Mouse (Mus musculus) forebrain, embryonic 11.5 days (tissue): ENCODE data around the gene Sncg. TPM values are rescaled to one million over a fixed set of nuclear protein-coding genes. Genes with fewer than 3 reads are reported as not detected.
A peak's percentile ranks its signal among the peaks of the same experiment; 100 is the strongest.

Experiments
- ATAC-seq: fragments of 200-750 bp; cut with Nextera tagmentation; replicated peaks from 2 replicates; pipeline ENCODE4 v1.8.0; 2017; ENCODE audit warnings: moderate TSS enrichment; ENCODE audit not compliant: low FRiP score
- DNase-seq: peaks from one replicate; pipeline ENCODE4 v3.0.0-alpha.2; 2017; ENCODE audit warnings: low spot score
- H3K27ac ChIP-seq: fragments of 300-500 bp; sonication (generic); 2 replicates; pipeline ENCODE4 v1.5.1; 2014; ENCODE audit warnings: low read depth, low read length
- H3K27me3 ChIP-seq: fragments of 300-500 bp; sonication (generic); 2 replicates; pipeline ENCODE4 v1.6.1; 2014; ENCODE audit warnings: mild to moderate bottlenecking, low read length, mixed read lengths; ENCODE audit not compliant: control insufficient read depth, insufficient read depth
- H3K36me3 ChIP-seq: fragments of 300-500 bp; sonication (generic); 2 replicates; pipeline ENCODE4 v1.6.1; 2014; ENCODE audit warnings: mild to moderate bottlenecking, low read length, moderate library complexity, mixed read lengths; ENCODE audit not compliant: control insufficient read depth, insufficient read depth
- H3K4me1 ChIP-seq: fragments of 300-500 bp; sonication (generic); replicated peaks from 2 replicates; pipeline ENCODE4 v1.6.1; 2014; ENCODE audit warnings: low read length, mixed read lengths; ENCODE audit not compliant: control insufficient read depth, insufficient read depth
- H3K4me2 ChIP-seq: fragments of 300-500 bp; sonication (generic); 2 replicates; pipeline ENCODE4 v1.6.1; 2014; ENCODE audit warnings: low read depth, mild to moderate bottlenecking, low read length, moderate library complexity, mixed read lengths; ENCODE audit not compliant: severe bottlenecking
- H3K4me3 ChIP-seq: fragments of 300-500 bp; sonication (generic); 2 replicates; pipeline ENCODE4 v1.5.1; 2014; ENCODE audit warnings: low read depth, low read length
- H3K9ac ChIP-seq: fragments of 300-500 bp; sonication (generic); 2 replicates; pipeline ENCODE4 v1.6.1; 2014; ENCODE audit warnings: low read length
- H3K9me3 ChIP-seq: fragments of 300-500 bp; sonication (generic); 2 replicates; pipeline ENCODE4 v1.6.1; 2016; ENCODE audit warnings: low read length, mixed read lengths; ENCODE audit not compliant: control insufficient read depth
- WGBS: fragments of 180-500 bp; shearing (Covaris S2); extraction: QIAGEN DNeasy Blood & Tissue Kit; methylation state at CpG from one replicate; pipeline ENCODE4 v1.1.7; 2014; 5-methylcytosine and 5-hydroxymethylcytosine counted together
- polyA plus RNA-seq: library from polyadenylated mRNA; unstranded; fragments of >200 nt; fragmentation: Nextera tagmentation; extraction: Ambion mirVana; gene quantifications from 2 replicates; pipeline ENCODE4 v1.2.1, GENCODE M21; 2014

Gene Sncg
- polyA plus RNA-seq, 1 experiment from 2014 or later, result 3.7 TPM

- WGBS, result 94% methylated on average over 3 of the region's 3 CpGs
- peak; percentile 32 for DNase-seq
Measured at GRCm38 (mm10) chr14:34400021-34400420, 25.4 kb upstream of the Sncg start.

DNA sequence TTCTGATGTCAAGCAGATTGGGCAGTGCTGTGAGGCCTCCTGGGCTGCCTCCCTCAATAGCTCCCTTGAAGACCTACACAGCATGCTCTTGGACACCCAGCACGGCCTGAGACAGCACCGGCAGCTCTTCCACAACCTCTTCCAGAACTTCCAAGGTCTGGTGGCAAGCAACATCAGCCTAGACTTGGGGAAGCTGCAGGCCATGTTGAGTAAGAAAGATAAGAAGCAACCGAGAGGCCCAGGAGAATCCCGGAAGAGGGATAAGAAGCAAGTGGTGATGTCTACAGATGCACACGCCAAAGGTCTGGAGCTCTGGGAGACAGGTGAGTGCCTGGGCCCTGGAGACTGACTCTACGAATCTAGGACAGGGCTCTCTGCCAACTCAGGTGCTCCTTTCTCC is 24.7 kb upstream of the Sncg start:
- Histone ChIP-seq H3K9me3 (no peaks in the 10 kb centered on the region), H3K36me3 (peaks cover 2% of the 10 kb centered on the region; the same call in 1 of the 2 replicates), H3K27ac (no peak overlapping the region), H3K4me3 (no peak overlapping the region), H3K4me1 (no peaks in the 10 kb centered on the region), H3K27me3 (no peaks in the 10 kb centered on the region), H3K4me2 (no peak overlapping the region), H3K9ac (no peak overlapping the region)
- DNase-seq (peak; percentile 41), ATAC-seq (no peak)
- 96% methylated on average over 6 of the region's 6 CpGs for WGBS

More at GRCm38 (mm10) chr14:34400021-34400420, 25.4 kb upstream of the Sncg start:
- no peak overlapping the region for H3K4me2 ChIP-seq
- ATAC-seq, result no peak
- no peaks in the 10 kb centered on the region for H3K9me3 ChIP-seq
- H3K36me3 ChIP-seq, result peaks cover 2% of the 10 kb centered on the region; the same call in 1 of the 2 replicates
- H3K27ac ChIP-seq, result no peak overlapping the region
- H3K4me3 ChIP-seq, result no peak overlapping the region
- H3K27me3 ChIP-seq, result no peaks in the 10 kb centered on the region
- no peak overlapping the region for H3K9ac ChIP-seq
- H3K4me1 ChIP-seq, result no peaks in the 10 kb centered on the region

DNA sequence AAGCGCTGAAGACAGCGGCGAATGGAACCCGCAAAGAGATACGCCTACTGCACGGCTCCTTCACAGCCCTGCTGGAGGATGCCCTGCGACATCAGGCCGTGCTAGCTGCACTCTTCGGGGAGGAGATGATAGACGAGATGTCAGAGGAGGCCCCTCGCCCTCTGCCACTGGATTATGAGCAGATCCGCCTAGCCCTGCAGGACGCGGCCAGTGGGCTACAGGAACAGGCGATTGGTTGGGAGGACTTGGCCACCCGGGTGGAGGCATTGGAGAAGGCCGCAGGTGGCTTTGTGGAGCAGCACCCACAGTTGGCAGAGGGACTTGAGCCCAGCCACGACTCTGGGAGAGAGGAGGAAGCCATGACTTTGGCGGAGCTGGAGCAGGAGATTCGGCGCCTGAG is 24.3 kb upstream of the Sncg start:
- Histone ChIP-seq H3K27me3 (no peaks in the 10 kb centered on the region), H3K27ac (no peak overlapping the region), H3K4me2 (no peak overlapping the region), H3K4me3 (no peak overlapping the region), H3K9ac (no peak overlapping the region), H3K9me3 (no peaks in the 10 kb centered on the region), H3K4me1 (no peaks in the 10 kb centered on the region), H3K36me3 (peaks cover 2% of the 10 kb centered on the region; the same call in 1 of the 2 replicates)
- ATAC-seq, result no peak
- 94% methylated on average over 21 of the region's 21 CpGs for WGBS
- DNase-seq, result peak; percentile 45

DNA sequence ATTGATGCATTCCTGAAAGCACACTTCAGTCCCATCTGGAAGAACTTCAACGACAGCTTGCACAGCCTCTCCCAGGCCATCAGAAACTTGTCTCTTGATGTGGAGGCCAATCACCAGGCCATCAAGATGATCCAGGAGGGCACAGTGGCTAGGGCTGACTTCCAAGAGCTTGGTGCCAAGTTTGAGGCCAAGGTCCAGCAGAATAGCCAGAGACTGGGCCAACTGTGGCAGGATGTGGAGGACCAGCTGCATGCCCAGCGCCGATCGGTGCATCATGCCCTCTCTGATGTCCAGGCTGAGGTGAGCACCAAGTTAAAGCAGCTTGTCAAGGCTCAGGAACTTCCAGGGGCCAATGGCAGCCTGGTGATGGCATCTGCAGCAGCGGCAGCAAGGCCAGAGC is 23.3 kb upstream of the Sncg start:
- H3K9ac ChIP-seq, result no peak overlapping the region
- no peak for DNase-seq
- H3K4me1 ChIP-seq, result no peaks in the 10 kb centered on the region
- peaks cover 2% of the 10 kb centered on the region; the same call in 1 of the 2 replicates for H3K36me3 ChIP-seq
- no peaks in the 10 kb centered on the region for H3K27me3 ChIP-seq
- H3K27ac ChIP-seq, result no peak overlapping the region
- WGBS, result 97% methylated on average over 5 of the region's 5 CpGs
- no peaks in the 10 kb centered on the region for H3K9me3 ChIP-seq
- H3K4me3 ChIP-seq, result no peak overlapping the region
- ATAC-seq, result no peak
- no peak overlapping the region for H3K4me2 ChIP-seq

- H3K9me3 ChIP-seq, result no peaks in the 10 kb centered on the region; the same call in 1 of the 2 replicates
- no peaks in the 10 kb centered on the region for H3K4me1 ChIP-seq
- no peaks in the 10 kb centered on the region for H3K27me3 ChIP-seq
- H3K9ac ChIP-seq, result no peak overlapping the region
- no peak overlapping the region for H3K4me3 ChIP-seq
- DNase-seq, result peak; percentile 35
- 60% methylated on average over 4 of the region's 4 CpGs for WGBS
- no peak overlapping the region for H3K27ac ChIP-seq
- no peak for ATAC-seq
- no peak overlapping the region for H3K4me2 ChIP-seq
- no peaks in the 10 kb centered on the region for H3K36me3 ChIP-seq
Measured at GRCm38 (mm10) chr14:34393295-34393694, 18.7 kb upstream of the Sncg start.

DNA sequence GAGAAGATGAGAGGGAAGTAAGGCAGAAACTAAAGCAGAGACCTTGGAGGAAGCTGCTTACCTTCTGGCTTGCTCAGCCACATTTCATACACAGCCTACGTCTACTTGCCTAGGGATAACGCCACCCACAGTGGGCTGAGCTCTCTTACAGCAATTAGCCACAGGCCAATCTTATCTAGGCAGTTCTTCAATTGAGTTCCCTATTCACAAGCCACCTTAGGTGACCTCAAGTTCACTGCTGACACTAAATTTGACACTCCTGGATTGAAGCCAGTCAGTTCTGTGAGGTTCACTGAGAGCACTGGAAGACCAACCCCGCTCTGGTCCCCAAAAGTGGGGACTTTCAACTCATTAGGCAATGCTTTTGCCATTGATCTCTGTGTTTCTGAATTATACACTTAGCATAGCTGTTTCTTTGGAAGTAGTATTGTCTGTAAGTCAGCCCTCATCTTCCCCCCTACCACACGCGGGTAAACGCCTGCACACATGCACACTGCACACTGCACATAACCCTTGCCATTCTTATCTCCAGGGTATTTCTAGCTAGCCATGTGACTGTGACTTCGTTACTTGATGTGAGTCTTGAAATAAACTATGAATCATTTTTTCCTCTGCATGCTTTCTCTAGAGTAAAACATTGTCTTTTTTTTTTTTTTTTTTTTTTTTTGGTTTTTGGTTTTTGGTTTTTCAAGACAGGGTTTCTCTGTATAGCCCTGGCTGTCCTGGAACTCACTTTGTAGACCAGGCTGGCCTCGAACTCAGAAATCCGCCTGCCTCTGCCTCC is 8.5 kb upstream of the Sncg start:
- DNase-seq, result no peak
- H3K4me3 ChIP-seq, result no peak overlapping the region
- H3K4me1 ChIP-seq, result peaks cover 2% of the 10 kb centered on the region; the same call in 1 of the 2 replicates
- H3K9me3 ChIP-seq, result no peaks in the 10 kb centered on the region
- H3K27ac ChIP-seq, result no peak overlapping the region
- H3K27me3 ChIP-seq, result no peaks in the 10 kb centered on the region
- H3K4me2 ChIP-seq, result no peak overlapping the region
- H3K9ac ChIP-seq, result no peak overlapping the region
- no peak for ATAC-seq
- H3K36me3 ChIP-seq, result no peaks in the 10 kb centered on the region
- WGBS, result 92% methylated on average over 9 of the region's 9 CpGs

GRCm38 (mm10) chr14:34378560-34379331 is 4.2 kb upstream of the Sncg start:
- Histone ChIP-seq H3K27me3 (no peaks in the 10 kb centered on the region), H3K36me3 (no peaks in the 10 kb centered on the region), H3K9me3 (no peaks in the 10 kb centered on the region), H3K27ac (no peak overlapping the region), H3K9ac (no peak overlapping the region), H3K4me1 (peaks cover 2% of the 10 kb centered on the region; the same call in 1 of the 2 replicates), H3K4me3 (no peak overlapping the region), H3K4me2 (no peak overlapping the region)
- ATAC-seq (peak; percentile 39; the same call in 1 of the 2 replicates), DNase-seq (peak; percentile 52)
- WGBS, result 51% methylated on average over 11 of the region's 11 CpGs

- no peaks in the 10 kb centered on the region for H3K27me3 ChIP-seq
- DNase-seq (no peak), ATAC-seq (no peak)
- no peak overlapping the region for H3K4me3 ChIP-seq
- peaks cover 2% of the 10 kb centered on the region; the same call in 1 of the 2 replicates for H3K4me1 ChIP-seq
- WGBS, result 85% methylated on average over 4 of the region's 4 CpGs
- H3K27ac ChIP-seq, result no peak overlapping the region
- no peak overlapping the region for H3K9ac ChIP-seq
- H3K36me3 ChIP-seq, result no peaks in the 10 kb centered on the region
- no peak overlapping the region for H3K4me2 ChIP-seq
- H3K9me3 ChIP-seq, result no peaks in the 10 kb centered on the region
Measured at GRCm38 (mm10) chr14:34377121-34377520, 2.5 kb upstream of the Sncg start.
